8 mouse cellular contexts compared by ENCODE assay signal in the genomic region with DNA sequence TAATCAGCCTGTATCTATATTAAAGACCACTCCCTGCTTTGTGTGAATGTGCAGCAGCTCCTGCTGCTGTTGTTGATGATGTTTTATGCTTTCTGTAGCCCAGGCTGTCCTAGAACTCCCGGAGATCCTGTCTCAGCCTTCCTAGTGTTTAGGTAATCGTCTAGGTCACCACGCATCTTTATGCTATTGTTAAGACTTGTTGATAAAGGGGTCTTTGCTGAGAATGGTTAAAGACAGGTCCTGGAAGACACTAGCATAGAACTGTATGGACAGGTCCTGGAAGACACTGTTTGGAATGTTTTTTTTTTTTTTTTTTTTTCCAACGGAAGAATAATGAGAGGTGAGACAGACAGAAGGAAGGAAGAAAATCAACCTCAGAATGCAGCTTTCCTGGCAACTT. TPM values are rescaled to one million over a fixed set of nuclear protein-coding genes. Genes with fewer than 3 reads are reported as not detected.
DNase-seq lines count a peak whose midpoint lies in the region; ATAC-seq and TF ChIP-seq lines count a peak whose summit lies in the region.

No protein-coding gene starts in this region.

- TF ChIP-seq POLR2A in brain, embryonic 14.5 days (IDR thresholded peaks at IDR 0.05; ENCODE audit: borderline replicate concordance, extremely low read depth, insufficient read depth, insufficient read length, poor library complexity, severe bottlenecking): no peak

- H3K27me3 ChIP-seq in heart, embryonic 15.5 days: no peaks in the 10 kb centered on the region
- no peaks in the 10 kb centered on the region for H3K27me3 ChIP-seq in hindbrain, embryonic 13.5 days
- H3K27me3 ChIP-seq in midbrain, embryonic 12.5 days: no peaks in the 10 kb centered on the region

- H3K36me3 ChIP-seq in heart, embryonic 15.5 days: peaks cover 5% of the 10 kb centered on the region; the same call in 1 of the 2 replicates
- peaks cover 36% of the 10 kb centered on the region for H3K36me3 ChIP-seq in hindbrain, embryonic 13.5 days
- H3K36me3 ChIP-seq in midbrain, embryonic 12.5 days: peaks cover 29% of the 10 kb centered on the region

- H3K4me3 ChIP-seq in heart, embryonic 15.5 days: peak overlapping the region; percentile 71
- H3K4me3 ChIP-seq in hindbrain, embryonic 13.5 days: peak overlapping the region; percentile 86
- H3K4me3 ChIP-seq in midbrain, embryonic 12.5 days: peak overlapping the region; percentile 82

- H3K4me1 ChIP-seq in heart, embryonic 15.5 days (replicated peaks): 0 out of 2 replicates have a peak, but pooled peaks cover 5% of the 10 kb centered on the region
- H3K4me1 ChIP-seq in hindbrain, embryonic 13.5 days (replicated peaks): peaks cover 28% of the 10 kb centered on the region
- peaks cover 12% of the 10 kb centered on the region; the same call in 1 of the 2 replicates for H3K4me1 ChIP-seq in midbrain, embryonic 12.5 days

- WGBS in heart, embryonic 15.5 days: 24% methylated on average over 4 of the region's 4 CpGs
- WGBS in hindbrain, embryonic 13.5 days: 22% methylated on average over 4 of the region's 4 CpGs
- WGBS in midbrain, embryonic 12.5 days: 46% methylated on average over 3 of the region's 4 CpGs

- peak overlapping the region; percentile 95 for H3K4me2 ChIP-seq in heart, embryonic 15.5 days
- H3K4me2 ChIP-seq in hindbrain, embryonic 13.5 days: peak overlapping the region; percentile 66
- peak overlapping the region; percentile 72 for H3K4me2 ChIP-seq in midbrain, embryonic 12.5 days (replicated peaks)

- DNase-seq in heart, adult 8-10 months (ENCODE audit: low spot score): no peak
- peak; percentile 72 for DNase-seq in brain, embryonic 14.5 days (ENCODE audit: low read depth)
- DNase-seq in ovary, postnatal 36 days (ENCODE audit: low spot score): no peak
- DNase-seq in Muller cell, postnatal 12 days (ENCODE audit: inconsistent ontology term): no peak
- DNase-seq in kidney, postnatal 4 days: no peak

- no peak for ATAC-seq in heart, embryonic 15.5 days (replicated peaks; ENCODE audit: insufficient number of reproducible peaks, insufficient read depth, low FRiP score, low read depth)
- ATAC-seq in hindbrain, embryonic 13.5 days (ENCODE audit: low FRiP score): peak; percentile 2; the same call in 1 of the 2 replicates
- 0 out of 2 replicates have a peak, but pooled peaks have one; percentile 0 for ATAC-seq in midbrain, embryonic 12.5 days (ENCODE audit: low FRiP score, low read depth)

- H3K27ac ChIP-seq in heart, embryonic 15.5 days: no peak overlapping the region
- H3K27ac ChIP-seq in hindbrain, embryonic 13.5 days: peak overlapping the region; percentile 98
- H3K27ac ChIP-seq in midbrain, embryonic 12.5 days (replicated peaks): peak overlapping the region; percentile 93

- TF ChIP-seq CTCF in brain, embryonic 14.5 days (IDR thresholded peaks at IDR 0.05; ENCODE audit: borderline replicate concordance, extremely low read depth, insufficient read depth, insufficient read length): no peak

- H3K9me3 ChIP-seq in heart, embryonic 15.5 days (replicated peaks): no peaks in the 10 kb centered on the region
- H3K9me3 ChIP-seq in hindbrain, embryonic 13.5 days: no peaks in the 10 kb centered on the region
- H3K9me3 ChIP-seq in midbrain, embryonic 12.5 days: no peaks in the 10 kb centered on the region

- H3K9ac ChIP-seq in heart, embryonic 15.5 days: peak overlapping the region; percentile 86
- peak overlapping the region; percentile 96 for H3K9ac ChIP-seq in hindbrain, embryonic 13.5 days
- peak overlapping the region; percentile 92 for H3K9ac ChIP-seq in midbrain, embryonic 12.5 days (replicated peaks)

RNA-seq across cellular contexts. Expression of a gene that starts 2.4 kb away (rescaled TPM):
- 32.4 and 40.4 TPM in 2 replicates for polyA plus RNA-seq in heart, embryonic 15.5 days (2015; fragmentation: Nextera tagmentation; extraction: Ambion mirVana)
- 1 to 10 TPM in 3 of 4 experiments, under 1 TPM in 1; 0.87 to 2.4 (median 1.4) TPM for total RNA-seq in heart, adult 8-10 months (2022)
- 352 and 386 TPM in 2 replicates for polyA plus RNA-seq in brain, embryonic 14.5 days (2012; rRNA removed)
- 270 and 287 TPM in 2 replicates for polyA plus RNA-seq in hindbrain, embryonic 13.5 days (2015; fragmentation: Nextera tagmentation; extraction: Ambion mirVana)
- polyA plus RNA-seq in midbrain, embryonic 12.5 days (2016; fragmentation: Nextera tagmentation; extraction: Ambion mirVana): 175 and 190 TPM in 2 replicates

RNA-seq across cellular contexts. Expression of a gene that starts 14.0 kb away (rescaled TPM):
- 0.34 and 0.49 TPM in 2 replicates for polyA plus RNA-seq in heart, embryonic 15.5 days (2015; fragmentation: Nextera tagmentation; extraction: Ambion mirVana)
- total RNA-seq in heart, adult 8-10 months (2022): under 1 TPM in 1 of 4 experiments, not detected in 3; 0.25 TPM
- 13.4 and 16.0 TPM in 2 replicates for polyA plus RNA-seq in brain, embryonic 14.5 days (2012; rRNA removed)
- 2.7 and 2.8 TPM in 2 replicates for polyA plus RNA-seq in hindbrain, embryonic 13.5 days (2015; fragmentation: Nextera tagmentation; extraction: Ambion mirVana)
- polyA plus RNA-seq in midbrain, embryonic 12.5 days (2016; fragmentation: Nextera tagmentation; extraction: Ambion mirVana): 2.4 and 2.9 TPM in 2 replicates

RNA-seq across cellular contexts. Expression of a gene that starts 19.8 kb away (rescaled TPM):
- polyA plus RNA-seq in heart, embryonic 15.5 days (2015; fragmentation: Nextera tagmentation; extraction: Ambion mirVana): 0.13 TPM in 1 of 2 replicates, not detected in the other
- total RNA-seq in heart, adult 8-10 months (2022): not detected
- not detected in 2 replicates for polyA plus RNA-seq in brain, embryonic 14.5 days (2012; rRNA removed)
- 1.3 and 2.1 TPM in 2 replicates for polyA plus RNA-seq in hindbrain, embryonic 13.5 days (2015; fragmentation: Nextera tagmentation; extraction: Ambion mirVana)
- 0.68 and 0.96 TPM in 2 replicates for polyA plus RNA-seq in midbrain, embryonic 12.5 days (2016; fragmentation: Nextera tagmentation; extraction: Ambion mirVana)

RNA-seq across cellular contexts. Expression of a gene that starts 22.3 kb away (rescaled TPM):
- not detected in 2 replicates for polyA plus RNA-seq in heart, embryonic 15.5 days (2015; fragmentation: Nextera tagmentation; extraction: Ambion mirVana)
- total RNA-seq in heart, adult 8-10 months (2022): 1 to 10 TPM in 2 of 4 experiments, under 1 TPM in 2; 0.50 to 1.4 (median 0.90) TPM
- 1.5 and 1.6 TPM in 2 replicates for polyA plus RNA-seq in brain, embryonic 14.5 days (2012; rRNA removed)
- polyA plus RNA-seq in hindbrain, embryonic 13.5 days (2015; fragmentation: Nextera tagmentation; extraction: Ambion mirVana): 0.47 TPM in 1 of 2 replicates, not detected in the other
- 0.28 and 0.37 TPM in 2 replicates for polyA plus RNA-seq in midbrain, embryonic 12.5 days (2016; fragmentation: Nextera tagmentation; extraction: Ambion mirVana)

RNA-seq across cellular contexts. Expression of a gene that starts 42.4 kb away (rescaled TPM):
- 4.6 and 5.6 TPM in 2 replicates for polyA plus RNA-seq in heart, embryonic 15.5 days (2015; fragmentation: Nextera tagmentation; extraction: Ambion mirVana)
- total RNA-seq in heart, adult 8-10 months (2022): 1 to 10 TPM; 7.2 to 9.2 (median 7.4) TPM
- polyA plus RNA-seq in brain, embryonic 14.5 days (2012; rRNA removed): 238 and 282 TPM in 2 replicates
- 55.6 and 57.0 TPM in 2 replicates for polyA plus RNA-seq in hindbrain, embryonic 13.5 days (2015; fragmentation: Nextera tagmentation; extraction: Ambion mirVana)
- polyA plus RNA-seq in midbrain, embryonic 12.5 days (2016; fragmentation: Nextera tagmentation; extraction: Ambion mirVana): 33.4 and 35.9 TPM in 2 replicates
